Mouse (Mus musculus) embryo, embryonic 10.5 days (tissue): ENCODE results near the gene Gtpbp8.

Experiments used
- DNase-seq: peaks from one replicate; pipeline ENCODE4 v3.0.0-alpha.2; 2015; ENCODE audit warnings: low spot score

The Gtpbp8 gene

DNA sequence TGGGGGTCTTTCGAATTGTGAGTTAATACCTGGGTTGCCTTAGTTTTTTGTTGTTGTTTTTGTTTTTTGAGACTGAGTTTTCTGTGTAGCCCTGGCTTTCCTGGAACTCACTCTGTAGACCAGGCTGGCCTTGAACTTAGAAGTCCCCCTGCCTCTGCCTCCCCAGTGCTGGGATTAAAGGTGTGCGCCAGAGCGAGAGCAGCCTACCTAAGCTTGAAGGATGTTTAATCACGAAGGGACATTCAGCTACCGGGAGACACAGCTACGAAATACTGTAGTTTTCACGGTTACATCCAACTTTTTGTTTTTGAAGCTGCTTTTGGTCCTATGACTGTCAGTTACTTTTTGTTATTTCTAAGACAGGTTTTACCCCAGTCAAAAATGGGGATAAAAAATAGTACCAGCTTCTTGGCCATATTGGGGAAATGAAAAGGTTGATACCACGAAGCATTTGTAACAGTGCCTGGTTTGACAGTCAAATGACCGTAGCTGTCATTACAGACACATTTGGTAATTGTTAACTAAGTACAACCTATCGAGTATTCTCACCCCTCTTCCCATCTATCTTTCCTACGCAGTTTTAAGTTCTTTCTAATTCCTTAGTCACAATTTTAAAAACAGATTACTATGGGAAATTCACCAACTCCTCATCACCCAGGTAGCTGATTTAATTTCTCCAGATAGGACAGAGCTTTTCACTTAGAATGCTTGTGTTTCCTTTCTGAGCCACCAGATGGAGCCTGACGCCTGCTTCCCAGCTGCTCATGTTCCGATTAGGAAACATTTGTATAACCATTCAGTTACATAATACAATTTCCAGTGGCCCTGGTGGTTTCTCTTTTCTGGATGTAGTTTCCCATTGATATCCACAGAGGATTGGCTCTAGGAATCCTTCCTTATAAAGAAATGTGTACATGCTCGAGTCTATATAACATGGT lies 20.6 kb downstream of the Gtpbp8 start:
- peak; percentile 88 for DNase-seq

DNA sequence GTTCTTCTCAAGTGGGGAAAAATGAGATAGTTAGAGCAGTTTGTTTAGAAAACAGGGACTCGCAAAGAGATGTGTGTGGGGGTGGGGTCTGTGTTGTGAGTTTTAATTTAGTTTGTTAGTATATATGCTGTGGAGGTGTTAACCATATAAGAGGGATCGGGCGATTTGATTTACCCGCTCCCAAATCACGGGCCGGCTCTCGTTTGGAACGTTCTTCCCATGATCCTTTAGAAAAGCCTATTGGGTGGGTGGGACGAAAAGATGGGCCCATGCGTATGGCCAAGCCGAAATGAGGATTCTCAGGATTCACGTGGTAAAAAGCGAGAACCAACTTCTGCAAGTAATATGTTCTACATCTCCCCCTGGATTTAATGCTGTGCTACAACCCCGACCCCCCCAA lies 21.3 kb downstream of the Gtpbp8 start:
- DNase-seq: peak; percentile 86

DNA sequence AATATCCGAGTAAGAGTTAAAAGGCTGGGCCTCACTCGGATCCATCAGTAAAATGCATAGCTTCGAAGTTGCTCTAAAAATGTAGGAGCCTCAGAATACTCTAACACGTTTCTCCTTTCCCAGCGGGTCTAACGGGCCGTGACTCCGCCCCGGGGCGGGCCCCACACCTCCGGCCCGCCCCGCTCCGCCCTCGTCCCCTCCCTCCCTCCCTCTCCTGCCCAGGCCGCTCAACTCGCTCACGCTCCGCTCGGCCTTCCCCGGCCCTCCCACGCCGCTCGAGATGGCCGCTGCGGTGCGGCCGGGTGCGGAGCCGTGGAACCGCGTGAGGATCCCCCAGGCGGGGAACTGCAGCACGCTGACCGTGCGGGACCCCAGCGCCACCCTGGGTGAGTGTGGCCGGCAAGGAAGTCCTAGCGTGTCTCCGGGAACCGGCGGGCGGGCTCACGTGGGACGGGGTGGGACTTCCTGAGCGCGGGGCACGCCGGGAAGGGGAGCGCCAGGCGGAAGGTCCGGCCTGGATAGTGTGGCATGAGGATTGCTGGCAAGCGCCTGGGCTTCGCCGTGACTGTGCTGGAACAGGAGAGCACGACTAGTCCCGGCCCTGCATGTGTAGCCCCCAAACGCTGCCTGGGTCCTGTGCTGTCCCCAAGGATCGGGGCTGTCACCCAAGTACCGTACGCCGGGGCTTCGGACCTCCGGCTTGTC lies 21.9 kb downstream of the Gtpbp8 start, which contains the start of gene Nepro:
Gene Nepro, plus strand, starts transcription at position 219 of the 705 bp plus-strand sequence.
- peak; percentile 94 for DNase-seq

DNA sequence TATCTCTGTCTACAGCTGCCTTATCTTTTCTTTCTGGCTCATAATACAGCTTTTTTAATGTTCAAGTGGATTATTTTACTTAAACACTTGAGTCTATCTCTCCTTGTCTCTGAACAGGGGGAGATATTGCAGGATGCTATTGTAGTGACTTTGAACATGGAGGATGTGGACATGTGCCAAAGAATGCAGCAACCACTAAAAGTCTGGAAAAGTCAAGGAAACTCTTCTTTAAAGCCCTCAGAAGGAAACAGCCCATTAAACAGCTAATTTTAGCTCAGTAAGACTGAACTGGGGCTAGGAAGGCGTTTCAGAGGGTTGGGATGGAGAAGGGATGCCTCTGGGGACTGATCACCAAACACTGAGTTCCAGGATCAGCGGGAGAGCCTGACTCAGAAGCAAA lies 23.5 kb downstream of the Gtpbp8 start:
- no peak for DNase-seq

DNA sequence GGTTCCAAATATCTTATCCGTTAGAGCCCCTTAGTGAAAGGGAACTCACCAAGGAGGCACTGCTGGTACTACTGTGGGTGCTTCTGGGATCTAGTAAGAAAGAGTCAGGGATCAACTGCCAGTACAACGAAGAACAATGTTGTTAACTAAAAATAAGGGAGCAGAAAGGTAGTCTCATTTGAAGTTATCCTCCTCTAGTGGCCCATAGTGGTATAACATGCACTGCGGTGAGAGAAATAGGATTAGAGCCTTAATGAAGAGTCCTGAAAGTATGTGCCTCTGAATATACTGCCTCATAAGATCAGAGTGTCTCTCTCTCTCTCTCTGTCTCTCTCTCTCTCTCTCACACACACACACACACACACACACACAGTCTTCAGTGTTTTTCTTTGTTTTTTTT lies 25.6 kb downstream of the Gtpbp8 start:
- DNase-seq: peak; percentile 65

DNA sequence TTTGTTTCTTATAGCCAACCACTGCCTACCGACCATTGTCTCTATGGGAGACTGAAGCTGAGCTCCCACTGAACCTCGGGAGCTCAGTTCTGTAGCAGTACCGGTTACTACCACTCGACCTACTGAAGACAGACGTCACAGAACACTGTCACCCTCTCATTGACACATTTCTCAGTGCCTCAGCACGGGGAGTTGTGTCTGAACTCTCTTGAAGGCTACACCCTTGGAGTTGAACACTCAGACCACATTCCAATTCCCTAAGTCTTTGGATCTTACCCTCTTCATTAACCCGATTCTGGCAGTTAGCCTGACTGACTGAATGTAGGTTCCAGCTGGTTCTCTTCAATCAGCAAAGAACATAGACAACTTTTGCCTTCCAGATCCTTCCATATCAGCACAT lies 26.8 kb downstream of the Gtpbp8 start:
- no peak for DNase-seq

DNA sequence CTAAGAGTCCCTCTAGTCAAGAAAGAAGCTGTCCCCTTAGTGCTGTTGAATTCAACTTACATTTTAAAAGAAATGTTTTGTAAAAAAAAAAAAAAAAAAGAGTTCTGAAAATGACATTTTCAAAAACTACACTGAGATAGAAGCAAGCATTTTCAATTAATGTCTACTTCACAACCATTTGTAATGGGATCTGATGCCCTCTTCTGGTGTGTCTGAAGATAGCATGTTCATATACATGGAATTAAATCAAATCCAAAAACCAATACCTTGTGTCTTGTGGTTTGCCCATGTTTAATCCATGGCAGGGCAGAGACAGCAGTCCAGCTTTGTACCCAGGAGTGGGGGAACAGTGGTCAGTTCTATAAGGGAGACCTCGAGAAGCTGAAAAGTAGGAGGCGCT lies 28.3 kb downstream of the Gtpbp8 start:
- no peak for DNase-seq

DNA sequence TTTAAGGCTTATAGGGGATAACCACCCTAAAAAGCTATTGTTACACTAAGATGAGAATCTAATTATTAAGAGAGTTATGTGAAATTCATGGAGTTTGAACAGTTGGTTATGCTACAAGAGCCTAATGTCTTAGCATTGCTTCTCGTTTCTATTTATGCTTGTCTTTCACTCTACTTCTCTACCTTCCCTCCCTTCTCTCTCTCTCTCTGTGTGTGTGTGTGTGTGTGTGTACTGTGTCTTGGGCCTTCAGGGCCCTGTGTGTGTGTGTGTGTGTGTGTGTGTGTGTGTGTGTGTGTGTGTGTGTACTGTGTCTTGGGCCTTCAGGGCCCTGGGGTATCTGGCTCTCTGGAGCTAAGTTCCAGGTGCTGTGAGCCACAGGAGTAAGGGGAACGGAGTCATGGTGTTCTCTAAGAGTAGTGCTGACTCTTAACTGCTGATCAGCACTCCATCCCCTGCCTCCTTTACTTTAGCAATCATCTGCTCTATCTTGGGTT lies 29.0 kb downstream of the Gtpbp8 start:
- no peak for DNase-seq

DNA sequence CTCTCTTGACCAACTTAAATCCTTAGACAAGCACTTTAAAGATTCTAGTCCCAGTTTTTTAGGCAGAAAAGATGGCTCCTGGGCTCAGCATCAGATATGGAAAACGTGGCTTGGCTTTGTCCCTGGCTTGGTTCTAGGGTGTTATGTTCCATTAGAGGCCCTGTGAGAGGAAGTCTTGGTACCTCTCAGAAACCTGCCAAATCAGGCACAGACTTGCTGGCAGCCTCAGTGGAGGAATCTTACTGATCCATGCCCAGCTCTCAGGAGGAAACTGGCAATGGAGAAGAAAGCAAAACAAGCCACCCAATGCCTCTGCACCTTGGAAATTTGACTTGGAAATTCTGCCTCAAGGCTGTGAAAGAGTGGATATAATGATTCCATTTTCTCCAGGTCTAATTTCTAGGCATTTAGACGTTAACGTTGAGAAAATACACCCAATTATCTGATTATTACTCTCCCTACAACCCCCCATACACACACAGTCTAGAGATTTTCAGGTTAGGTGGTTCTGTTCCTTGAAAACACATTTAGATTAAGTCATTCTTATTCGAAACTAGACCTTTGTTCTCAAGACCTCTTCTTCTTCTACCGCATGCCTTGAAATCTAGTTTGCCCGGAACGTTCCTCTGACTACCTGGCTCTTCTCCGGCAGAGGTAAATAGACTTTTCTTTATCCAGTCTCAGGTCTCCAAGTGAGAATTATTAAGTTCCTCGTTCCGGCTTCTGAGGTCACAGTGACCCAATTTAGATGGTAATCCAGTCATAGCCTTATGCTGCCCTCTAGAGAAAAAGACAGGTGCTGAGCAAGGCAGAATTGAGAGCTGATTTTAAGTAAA lies 29.6 kb downstream of the Gtpbp8 start:
- DNase-seq: peak; percentile 81

DNA sequence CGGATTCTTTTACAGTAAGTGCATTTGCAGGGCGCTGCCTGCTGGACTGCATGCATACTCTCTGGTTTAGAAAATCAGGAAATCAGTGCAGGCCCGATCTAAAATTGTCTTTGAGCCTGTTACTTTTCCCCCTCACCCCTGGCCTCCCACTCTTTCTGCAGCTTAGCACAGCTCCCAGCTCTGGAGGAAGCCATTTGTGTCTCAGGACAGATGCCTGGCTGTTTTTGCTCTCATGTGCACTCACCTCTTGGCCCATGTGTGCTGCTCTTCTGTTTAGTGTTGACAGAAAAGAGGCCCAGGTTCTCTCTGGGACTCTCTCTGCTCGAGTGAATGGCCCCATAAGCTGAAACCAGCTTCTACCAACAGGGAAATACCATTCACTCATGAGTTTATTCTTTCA lies 42.7 kb downstream of the Gtpbp8 start:
- no peak for DNase-seq

DNA sequence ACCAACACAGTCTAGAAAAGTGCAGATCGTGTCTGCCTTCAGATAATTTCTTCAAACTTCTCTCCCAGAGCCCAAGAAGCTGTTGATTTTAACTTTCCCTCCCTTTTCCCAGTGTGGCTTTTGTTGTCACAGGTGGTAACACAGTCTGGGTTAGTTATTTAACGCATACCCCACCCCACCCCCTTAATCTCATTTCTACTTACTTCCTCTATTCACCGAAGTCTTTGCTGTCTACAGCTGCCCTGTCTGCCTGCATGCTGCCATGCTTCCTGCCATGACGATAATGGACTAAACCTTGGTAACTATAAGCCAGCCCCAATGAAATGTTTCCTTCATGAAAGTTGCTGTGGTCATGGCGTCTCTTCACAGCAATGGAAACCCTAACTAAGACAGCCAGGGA lies 43.9 kb downstream of the Gtpbp8 start:
- DNase-seq: no peak

DNA sequence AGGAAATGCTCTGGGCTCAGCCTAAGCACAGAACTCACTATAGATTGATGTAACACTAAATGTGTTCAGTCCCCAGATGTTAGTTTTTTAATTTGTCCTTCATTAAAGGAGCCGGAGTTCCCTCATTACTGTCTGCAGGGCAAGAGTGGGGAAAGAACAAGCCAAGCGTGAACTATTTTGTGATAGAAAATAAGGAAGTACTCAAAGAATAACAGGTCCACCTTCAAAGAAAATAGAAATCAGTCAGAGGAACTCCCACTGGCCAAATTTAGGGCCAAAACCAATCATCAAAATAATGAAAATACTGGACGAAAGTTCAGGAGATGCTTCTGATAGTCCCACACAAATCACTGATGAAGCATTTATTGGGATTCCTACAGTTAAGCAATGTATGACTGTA lies 45.0 kb downstream of the Gtpbp8 start:
- DNase-seq: no peak

DNA sequence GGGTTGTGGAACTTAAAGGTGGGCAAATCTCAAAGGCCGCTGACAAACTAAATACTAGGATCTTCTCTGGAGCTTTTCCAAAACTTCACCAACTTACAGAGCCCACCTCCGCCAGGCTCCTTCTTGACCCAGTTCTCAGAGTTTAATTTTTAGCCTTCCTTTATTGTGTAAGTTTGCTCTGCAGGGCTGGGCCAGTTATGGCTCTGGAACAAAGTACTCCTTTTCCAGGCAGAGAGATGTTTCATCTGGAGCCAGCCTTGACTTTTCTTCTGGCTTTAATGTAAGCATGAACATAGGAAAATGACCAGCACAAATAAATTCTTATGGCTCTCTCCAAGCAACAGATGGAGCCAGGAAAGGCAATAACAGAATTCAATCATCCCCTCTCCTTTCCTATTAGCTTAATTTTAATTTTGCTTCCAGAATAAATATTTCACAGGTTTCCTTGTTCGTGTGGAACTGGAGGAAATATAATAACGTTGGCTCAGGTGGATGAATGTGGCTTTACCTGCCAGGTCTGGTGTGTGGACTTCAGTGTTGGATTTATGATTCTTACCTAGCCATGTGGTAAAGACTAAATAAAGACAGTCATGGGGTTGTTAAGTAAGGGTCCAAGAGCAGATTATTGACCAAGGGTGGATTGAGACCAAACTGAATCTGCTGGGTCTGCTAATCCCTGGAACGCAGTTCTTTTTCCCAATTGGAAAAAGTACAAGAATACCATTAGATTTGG lies 48.5 kb downstream of the Gtpbp8 start:
- DNase-seq: no peak

DNA sequence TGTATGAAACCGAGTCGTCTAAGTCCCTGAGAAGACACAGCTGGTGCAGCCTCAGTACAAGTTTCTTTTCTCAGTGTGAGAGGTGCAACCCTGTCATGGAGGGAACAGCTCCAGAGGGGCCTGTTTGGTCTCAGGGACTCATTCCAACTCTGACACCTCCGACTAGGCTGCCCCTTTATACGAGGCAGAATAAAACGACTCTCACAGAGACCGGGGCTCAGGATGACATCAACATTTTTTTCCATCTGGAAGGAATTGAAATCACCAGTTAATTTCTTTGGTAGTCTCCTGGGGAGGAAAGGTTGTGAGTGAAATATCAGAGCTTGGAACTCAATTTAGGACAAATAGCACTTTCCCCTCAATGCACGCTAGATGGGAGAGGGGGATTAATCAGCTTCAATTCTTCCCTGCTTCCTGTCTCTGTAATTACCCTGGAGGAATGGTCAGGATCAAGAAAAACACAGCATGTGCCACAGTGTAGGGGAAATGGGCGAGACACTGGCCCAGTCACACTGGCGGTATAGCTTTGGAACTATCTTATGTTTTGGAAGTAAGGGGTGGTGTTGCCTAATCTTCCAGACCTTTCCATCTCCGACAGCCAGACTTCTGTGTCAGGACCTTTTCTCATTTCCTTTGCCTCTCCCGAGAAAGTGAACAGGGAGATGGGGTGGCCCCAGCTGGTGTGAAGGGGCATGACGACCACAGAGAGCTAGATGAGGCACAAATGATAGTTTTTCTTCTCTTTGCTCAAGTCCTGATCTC lies 50.1 kb downstream of the Gtpbp8 start:
- DNase-seq: no peak

DNA sequence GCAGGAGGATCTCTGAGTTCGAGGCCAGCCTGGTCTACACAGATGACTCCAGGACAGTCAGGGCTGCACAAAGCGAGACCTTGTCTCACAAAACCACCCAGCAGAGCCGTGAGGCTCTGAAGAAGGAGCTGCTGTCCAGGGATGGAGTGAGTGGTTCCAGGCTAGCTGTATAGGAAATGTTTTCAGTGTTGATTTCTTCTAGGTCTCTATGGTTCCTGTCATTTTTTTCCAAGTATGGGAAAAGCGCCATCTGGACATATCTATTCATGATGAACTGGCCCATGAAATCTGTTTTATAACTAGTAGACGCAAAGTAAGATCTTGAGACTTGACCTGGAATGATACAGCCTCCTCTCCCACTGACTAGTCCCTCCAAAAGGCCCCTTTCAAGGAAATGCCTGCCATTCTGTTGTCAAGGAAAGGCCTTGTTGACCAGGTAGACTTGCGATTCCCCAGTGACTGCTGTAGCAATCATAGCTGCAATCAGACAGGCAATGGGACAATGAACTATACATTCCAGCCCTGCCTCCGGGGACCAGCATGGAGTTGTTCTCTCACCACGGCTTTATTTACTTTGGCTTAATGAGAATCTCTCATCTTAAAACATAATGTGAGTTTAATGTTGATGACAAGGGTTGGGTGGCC lies 50.8 kb downstream of the Gtpbp8 start:
- DNase-seq: no peak

DNA sequence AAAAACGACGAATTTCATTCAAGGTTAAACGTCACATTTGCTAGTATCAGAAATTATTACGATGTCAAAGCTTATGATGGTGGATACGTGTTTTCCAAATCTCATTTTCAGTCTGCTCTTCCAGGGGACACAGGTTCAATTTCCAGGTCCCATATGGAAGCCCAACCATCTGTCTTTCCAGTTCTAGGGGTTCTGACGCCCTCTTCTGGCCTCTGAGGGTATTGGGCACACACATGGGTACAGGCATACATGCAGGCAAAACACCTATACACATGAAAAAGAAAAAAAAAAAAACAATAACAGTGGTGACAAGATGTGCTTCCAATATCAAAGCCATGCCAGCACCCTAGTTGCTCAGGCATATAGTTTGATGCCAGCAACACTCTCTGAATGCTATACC lies 52.5 kb downstream of the Gtpbp8 start:
- no peak for DNase-seq

DNA sequence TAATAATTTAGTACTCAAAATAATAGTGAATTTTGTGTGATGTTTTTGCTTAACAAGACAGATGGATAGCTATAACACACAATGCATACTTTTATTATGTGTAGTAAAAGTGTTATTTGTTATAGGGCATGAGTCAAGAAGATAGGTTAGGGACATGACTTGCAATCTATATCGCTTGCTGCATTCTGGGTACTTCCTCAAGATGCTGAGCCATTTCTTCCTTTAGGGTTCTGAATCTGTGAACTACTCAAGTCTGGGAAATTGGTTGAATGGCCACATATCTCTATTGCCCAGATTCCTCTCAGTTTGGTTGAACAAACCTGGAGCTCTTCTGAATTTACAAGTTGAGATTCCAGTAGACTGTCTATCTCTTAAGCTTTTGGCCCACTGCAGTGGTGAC lies 53.6 kb downstream of the Gtpbp8 start:
- no peak for DNase-seq

DNA sequence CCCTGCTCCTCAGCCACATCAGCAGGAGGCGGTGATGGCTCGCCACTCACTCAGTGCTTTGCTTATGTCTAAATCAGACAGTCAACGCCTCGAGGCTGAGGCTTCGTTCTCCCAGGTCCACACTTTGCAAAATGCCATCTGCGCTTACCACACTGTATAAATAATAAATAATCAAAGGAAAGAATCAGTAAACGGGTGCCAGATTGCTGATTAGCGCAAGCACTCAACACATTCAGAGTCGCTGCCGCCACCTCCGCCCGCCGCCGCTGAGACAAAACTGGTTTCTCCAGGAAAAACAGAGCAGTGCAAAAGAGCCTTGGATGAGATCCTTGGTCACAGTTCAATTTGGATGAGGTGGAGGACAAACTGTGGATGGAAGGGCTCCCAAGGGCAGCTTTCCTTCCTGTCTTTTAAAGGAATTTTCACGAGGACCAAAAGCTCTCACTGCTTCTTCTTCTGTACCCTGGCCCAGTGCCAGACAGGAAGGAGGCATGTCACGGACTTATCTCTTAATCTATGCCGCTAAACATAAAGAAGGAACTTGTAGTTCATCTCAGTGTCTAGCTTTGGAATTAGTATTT lies 54.5 kb downstream of the Gtpbp8 start:
- DNase-seq: no peak

DNA sequence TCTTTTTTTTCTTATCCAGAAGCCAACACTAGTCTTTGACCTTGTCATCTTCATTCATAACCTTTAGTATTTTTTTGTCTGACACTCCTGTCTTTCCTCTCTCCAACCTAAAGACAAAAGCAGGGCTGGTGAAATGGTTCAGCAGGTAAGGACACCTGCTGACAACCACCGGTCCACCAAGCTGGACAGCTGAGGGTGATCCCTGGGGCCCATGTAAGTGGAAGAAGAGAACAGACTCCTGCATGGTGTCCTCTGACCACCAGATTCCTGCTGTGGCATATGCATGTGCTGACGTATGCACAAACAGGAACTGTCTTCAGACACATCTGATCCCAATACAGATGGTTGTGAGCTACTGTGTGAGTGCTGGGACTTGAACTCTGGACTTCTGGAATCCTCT lies 55.1 kb downstream of the Gtpbp8 start:
- no peak for DNase-seq

DNA sequence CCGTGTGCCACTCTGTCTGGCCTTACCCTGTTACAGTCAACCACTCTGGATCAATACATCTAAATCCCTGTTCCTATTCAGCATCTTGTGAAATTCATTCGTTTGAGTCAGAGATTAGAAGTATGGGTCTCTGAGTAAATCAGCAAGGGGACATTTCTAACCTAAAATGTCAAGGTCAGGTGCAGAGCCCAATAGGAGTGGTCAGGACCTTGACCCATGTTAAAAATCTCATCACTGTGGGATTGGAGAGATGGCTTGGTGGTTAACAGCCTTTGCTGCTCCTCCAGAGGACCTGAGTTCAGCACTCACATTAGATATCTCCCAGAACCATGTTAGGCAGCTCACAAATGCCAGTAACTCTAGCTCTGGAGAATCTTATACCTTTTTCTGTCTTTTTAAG lies 55.7 kb downstream of the Gtpbp8 start:
- DNase-seq: no peak
